Mouse (Mus musculus) forebrain, embryonic 15.5 days (tissue): ENCODE measurements around the gene Fam198b. TPM values are rescaled to one million over a fixed set of nuclear protein-coding genes. Genes with fewer than 3 reads are reported as not detected.
"Not testable (repeated sequence)": the region's sequence is repeated elsewhere in the genome, so short reads cannot be mapped to it uniquely, and the experiment has no call there.

Source experiments
- ATAC-seq: fragments of 200-750 bp; cut with Nextera tagmentation; replicated peaks from 2 replicates; pipeline ENCODE4 v1.8.0; 2017; ENCODE audit warnings: mild to moderate bottlenecking, moderate TSS enrichment, moderate library complexity
- H3K27ac ChIP-seq: fragments of 300-500 bp; sonication (generic); replicated peaks from 2 replicates; pipeline ENCODE4 v1.5.1; 2015; ENCODE audit warnings: mild to moderate bottlenecking, inconsistent platforms
- H3K27me3 ChIP-seq: fragments of 300-500 bp; sonication (generic); 2 replicates; pipeline ENCODE4 v1.6.1; 2015; ENCODE audit warnings: inconsistent platforms
- H3K36me3 ChIP-seq: fragments of 300-500 bp; sonication (generic); 2 replicates; pipeline ENCODE4 v1.6.1; 2015; ENCODE audit warnings: mild to moderate bottlenecking, inconsistent platforms
- H3K4me1 ChIP-seq: fragments of 300-500 bp; sonication (generic); 2 replicates; pipeline ENCODE4 v1.6.1; 2015; ENCODE audit warnings: inconsistent platforms
- H3K4me2 ChIP-seq: fragments of 300-500 bp; sonication (generic); replicated peaks from 2 replicates; pipeline ENCODE4 v1.6.1; 2015; ENCODE audit warnings: mild to moderate bottlenecking, inconsistent platforms
- H3K4me3 ChIP-seq: fragments of 300-500 bp; sonication (generic); 2 replicates; pipeline ENCODE4 v1.5.1; 2015; ENCODE audit warnings: mild to moderate bottlenecking, inconsistent platforms
- H3K9ac ChIP-seq: fragments of 300-500 bp; sonication (generic); replicated peaks from 2 replicates; pipeline ENCODE4 v1.6.1; 2015; ENCODE audit warnings: mild to moderate bottlenecking, inconsistent platforms
- H3K9me3 ChIP-seq: fragments of 300-500 bp; sonication (generic); 2 replicates; pipeline ENCODE4 v1.6.1; 2016; ENCODE audit warnings: inconsistent platforms
- WGBS: fragments of 180-500 bp; shearing (Covaris S2); methylation state at CpG from one replicate; pipeline ENCODE4 v1.1.7; 2015; ENCODE audit warnings: mixed read lengths; 5-methylcytosine and 5-hydroxymethylcytosine counted together
- polyA plus RNA-seq: library from polyadenylated mRNA; unstranded; fragments of >200 nt; fragmentation: Nextera tagmentation; extraction: Ambion mirVana; gene quantifications from 2 replicates; pipeline ENCODE4 v1.2.1, GENCODE M21; 2015

Gene Fam198b
- polyA plus RNA-seq, 1 experiment from 2014 or later: 2.4 TPM

- no peaks in the 10 kb centered on the region for H3K36me3 ChIP-seq
- H3K9me3 ChIP-seq: no peaks in the 10 kb centered on the region
- no peak overlapping the region for H3K27ac ChIP-seq
- H3K4me2 ChIP-seq: no peak overlapping the region
- ATAC-seq: no peak
- 86% methylated on average over 6 of the region's 6 CpGs for WGBS
- H3K27me3 ChIP-seq: no peaks in the 10 kb centered on the region
- no peaks in the 10 kb centered on the region for H3K4me1 ChIP-seq
- no peak overlapping the region for H3K4me3 ChIP-seq
- no peak overlapping the region for H3K9ac ChIP-seq
Observed at GRCm38 (mm10) chr3:79936213-79936612, 51.9 kb downstream of the Fam198b start.

GRCm38 (mm10) chr3:79936730-79937447 lies 52.6 kb downstream of the Fam198b start:
- H3K4me1 ChIP-seq: no peaks in the 10 kb centered on the region
- 95% methylated on average over 3 of the region's 3 CpGs for WGBS

GRCm38 (mm10) chr3:79947736-79948135 lies 63.4 kb downstream of the Fam198b start:
- WGBS: 78% methylated on average over 1 of the region's 1 CpGs
- H3K4me1 ChIP-seq: no peaks in the 10 kb centered on the region
- no peak overlapping the region for H3K4me2 ChIP-seq
- ATAC-seq: no peak
- H3K27me3 ChIP-seq: no peaks in the 10 kb centered on the region
- H3K9ac ChIP-seq: no peak overlapping the region
- H3K36me3 ChIP-seq: no peaks in the 10 kb centered on the region
- no peak overlapping the region for H3K4me3 ChIP-seq
- no peaks in the 10 kb centered on the region for H3K9me3 ChIP-seq
- no peak overlapping the region for H3K27ac ChIP-seq

More at GRCm38 (mm10) chr3:79936730-79937447, 52.6 kb downstream of the Fam198b start:
- Histone ChIP-seq H3K4me3 (no peak overlapping the region), H3K36me3 (no peaks in the 10 kb centered on the region), H3K9me3 (no peaks in the 10 kb centered on the region), H3K4me2 (no peak overlapping the region), H3K27me3 (no peaks in the 10 kb centered on the region), H3K9ac (no peak overlapping the region), H3K27ac (no peak overlapping the region)
- no peak for ATAC-seq

- Histone ChIP-seq H3K4me3 (no peak overlapping the region), H3K4me2 (no peak overlapping the region), H3K9ac (no peak overlapping the region), H3K36me3 (no peaks in the 10 kb centered on the region), H3K27ac (no peak overlapping the region), H3K27me3 (no peaks in the 10 kb centered on the region), H3K4me1 (no peaks in the 10 kb centered on the region), H3K9me3 (no peaks in the 10 kb centered on the region)
- 94% methylated on average over 2 of the region's 2 CpGs for WGBS
- no peak for ATAC-seq
Observed at GRCm38 (mm10) chr3:79948151-79948550, 63.8 kb downstream of the Fam198b start.

GRCm38 (mm10) chr3:79953164-79953759 lies 68.9 kb downstream of the Fam198b start:
- H3K27me3 ChIP-seq: no peaks in the 10 kb centered on the region
- H3K4me1 ChIP-seq: no peaks in the 10 kb centered on the region
- no peak overlapping the region for H3K4me2 ChIP-seq
- H3K9me3 ChIP-seq: no peaks in the 10 kb centered on the region
- H3K36me3 ChIP-seq: no peaks in the 10 kb centered on the region
- WGBS: 90% methylated on average over 2 of the region's 2 CpGs
- no peak for ATAC-seq
- H3K9ac ChIP-seq: no peak overlapping the region
- H3K4me3 ChIP-seq: no peak overlapping the region
- no peak overlapping the region for H3K27ac ChIP-seq

GRCm38 (mm10) chr3:79955262-79955661 lies 70.9 kb downstream of the Fam198b start:
- no peak for ATAC-seq
- no peaks in the 10 kb centered on the region for H3K27me3 ChIP-seq
- H3K36me3 ChIP-seq: no peaks in the 10 kb centered on the region
- no peak overlapping the region for H3K4me2 ChIP-seq
- H3K4me1 ChIP-seq: no peaks in the 10 kb centered on the region
- no peak overlapping the region for H3K9ac ChIP-seq
- WGBS: 84% methylated on average over 3 of the region's 3 CpGs
- H3K4me3 ChIP-seq: no peak overlapping the region
- H3K9me3 ChIP-seq: no peaks in the 10 kb centered on the region
- no peak overlapping the region for H3K27ac ChIP-seq

GRCm38 (mm10) chr3:79956792-79957191 lies 72.5 kb downstream of the Fam198b start:
- ATAC-seq: no peak; the same call in 1 of the 2 replicates
- Histone ChIP-seq H3K36me3 (no peaks in the 10 kb centered on the region), H3K27me3 (no peaks in the 10 kb centered on the region), H3K9me3 (no peaks in the 10 kb centered on the region), H3K4me3 (no peak overlapping the region), H3K4me2 (no peak overlapping the region), H3K9ac (no peak overlapping the region), H3K4me1 (no peaks in the 10 kb centered on the region), H3K27ac (no peak overlapping the region)

- ATAC-seq: no peak
- Histone ChIP-seq H3K4me2 (no peak overlapping the region), H3K9me3 (no peaks in the 10 kb centered on the region), H3K4me3 (no peak overlapping the region), H3K27ac (no peak overlapping the region), H3K36me3 (no peaks in the 10 kb centered on the region), H3K4me1 (no peaks in the 10 kb centered on the region), H3K9ac (no peak overlapping the region), H3K27me3 (no peaks in the 10 kb centered on the region)
- 95% methylated on average over 2 of the region's 2 CpGs for WGBS
Observed at GRCm38 (mm10) chr3:79957752-79958151, 73.4 kb downstream of the Fam198b start.

GRCm38 (mm10) chr3:79966709-79967108 lies 82.4 kb downstream of the Fam198b start:
- no peak overlapping the region for H3K4me3 ChIP-seq
- H3K9ac ChIP-seq: no peak overlapping the region
- ATAC-seq: no peak
- H3K27ac ChIP-seq: no peak overlapping the region
- no peak overlapping the region for H3K4me2 ChIP-seq
- H3K4me1 ChIP-seq: no peaks in the 10 kb centered on the region
- H3K9me3 ChIP-seq: no peaks in the 10 kb centered on the region
- H3K27me3 ChIP-seq: no peaks in the 10 kb centered on the region
- no peaks in the 10 kb centered on the region for H3K36me3 ChIP-seq
- 92% methylated on average over 4 of the region's 4 CpGs for WGBS

GRCm38 (mm10) chr3:79967346-79967745 lies 83.0 kb downstream of the Fam198b start:
- no peak for ATAC-seq
- no peak overlapping the region for H3K4me2 ChIP-seq
- no peaks in the 10 kb centered on the region for H3K36me3 ChIP-seq
- no peak overlapping the region for H3K9ac ChIP-seq
- H3K27me3 ChIP-seq: no peaks in the 10 kb centered on the region
- no peaks in the 10 kb centered on the region for H3K9me3 ChIP-seq
- H3K4me1 ChIP-seq: no peaks in the 10 kb centered on the region
- no peak overlapping the region for H3K4me3 ChIP-seq
- H3K27ac ChIP-seq: no peak overlapping the region
- 49% methylated on average over 1 of the region's 1 CpGs for WGBS

- Histone ChIP-seq H3K36me3 (no peaks in the 10 kb centered on the region), H3K27me3 (no peaks in the 10 kb centered on the region), H3K4me1 (no peaks in the 10 kb centered on the region), H3K27ac (no peak overlapping the region), H3K9ac (no peak overlapping the region), H3K4me3 (no peak overlapping the region), H3K9me3 (no peaks in the 10 kb centered on the region), H3K4me2 (no peak overlapping the region)
- WGBS: 85% methylated on average over 2 of the region's 2 CpGs
- ATAC-seq: no peak
Observed at GRCm38 (mm10) chr3:79968426-79968825, 84.1 kb downstream of the Fam198b start.

- ATAC-seq, H3K9me3 ChIP-seq, H3K27ac ChIP-seq, H3K4me3 ChIP-seq, H3K36me3 ChIP-seq, H3K9ac ChIP-seq, H3K4me1 ChIP-seq, H3K4me2 ChIP-seq, H3K27me3 ChIP-seq: not testable (repeated sequence)
- WGBS: 91% methylated on average over 3 of the region's 3 CpGs
Observed at GRCm38 (mm10) chr3:79969536-79969935, 85.2 kb downstream of the Fam198b start.

- Histone ChIP-seq H3K36me3 (no peaks in the 10 kb centered on the region), H3K4me3 (no peak overlapping the region), H3K9me3 (no peaks in the 10 kb centered on the region), H3K9ac (no peak overlapping the region), H3K27ac (no peak overlapping the region), H3K4me1 (no peaks in the 10 kb centered on the region), H3K27me3 (no peaks in the 10 kb centered on the region), H3K4me2 (no peak overlapping the region)
- ATAC-seq: no peak
- 94% methylated on average over 2 of the region's 2 CpGs for whole genome bisulfite sequencing
Observed at GRCm38 (mm10) chr3:79970070-79970469, 85.7 kb downstream of the Fam198b start.
